Mouse (Mus musculus): ENCODE measurements at regions not wholly inside any gene's neighbourhood (a gene's known extent, or its start where the extent isn't known, plus 50 kb on each side); places are given as distances from the start of the nearest gene placed in this dataset.

GRCm38 (mm10) chr17:47262986-47263385 lies 105.7 kb upstream of the Mrps10 start:
- Histone ChIP-seq H3K27me3 (ENCODE audit: control insufficient read depth, insufficient read depth, low read length) (no peaks in the 10 kb centered on the region), H3K36me3 (ENCODE audit: control insufficient read depth, insufficient read depth, low read length) (peaks cover 24% of the 10 kb centered on the region), H3K9ac (ENCODE audit: low read depth, low read length, severe bottlenecking) (no peak overlapping the region), H3K9me3 (ENCODE audit: control insufficient read depth, low read length) (0 out of 2 replicates have a peak, but pooled peaks cover 4% of the 10 kb centered on the region), H3K27ac (replicated peaks; ENCODE audit: low read depth, low read length) (no peak overlapping the region), H3K4me2 (replicated peaks; ENCODE audit: low read depth, low read length, severe bottlenecking) (no peak overlapping the region), H3K4me3 (replicated peaks; ENCODE audit: low read length) (no peak overlapping the region), H3K4me1 (ENCODE audit: control insufficient read depth, insufficient read depth, low read length) (no peaks in the 10 kb centered on the region)
- TF ChIP-seq POLR2A (IDR thresholded peaks at IDR 0.05; ENCODE audit: borderline replicate concordance, extremely low read depth, insufficient read depth, insufficient read length) = no peak
- ATAC-seq (ENCODE audit: low FRiP score, low read depth) = no peak
- 91% methylated on average over 9 of the region's 9 CpGs for WGBS
- DNase-seq (ENCODE audit: low spot score) = no peak

DNA sequence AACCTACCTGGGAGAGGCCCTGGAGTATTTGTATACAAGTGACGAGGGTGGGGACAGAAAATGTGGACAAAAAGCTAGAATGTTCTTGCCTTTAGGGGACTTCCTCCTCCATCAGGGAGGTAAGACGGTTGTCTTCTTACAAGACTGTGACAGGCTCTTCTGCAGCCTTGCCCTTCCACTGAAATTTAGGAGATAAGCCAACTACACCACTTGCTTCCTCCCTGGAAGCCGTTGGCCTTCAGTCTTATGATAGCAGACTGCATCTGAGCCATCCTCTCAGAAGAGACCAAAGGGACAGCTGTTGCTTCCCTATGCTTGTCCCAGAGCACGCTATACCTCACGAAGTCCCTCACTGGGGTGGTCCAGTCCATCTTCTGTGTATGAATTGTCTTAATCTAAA lies 106.5 kb upstream of the Mrps10 start:
- DNase-seq (ENCODE audit: low spot score) = no peak
- no peak for TF ChIP-seq POLR2A (IDR thresholded peaks at IDR 0.05; ENCODE audit: borderline replicate concordance, extremely low read depth, insufficient read depth, insufficient read length)
- 97% methylated on average over 5 of the region's 5 CpGs for WGBS
- Histone ChIP-seq H3K9ac (ENCODE audit: low read depth, low read length, severe bottlenecking) (no peak overlapping the region), H3K27me3 (ENCODE audit: control insufficient read depth, insufficient read depth, low read length) (no peaks in the 10 kb centered on the region), H3K27ac (replicated peaks; ENCODE audit: low read depth, low read length) (no peak overlapping the region), H3K4me2 (replicated peaks; ENCODE audit: low read depth, low read length, severe bottlenecking) (no peak overlapping the region), H3K4me3 (replicated peaks; ENCODE audit: low read length) (no peak overlapping the region), H3K36me3 (ENCODE audit: control insufficient read depth, insufficient read depth, low read length) (peaks cover 20% of the 10 kb centered on the region; the same call in 1 of the 2 replicates), H3K4me1 (ENCODE audit: control insufficient read depth, insufficient read depth, low read length) (no peaks in the 10 kb centered on the region), H3K9me3 (ENCODE audit: control insufficient read depth, low read length) (0 out of 2 replicates have a peak, but pooled peaks cover 4% of the 10 kb centered on the region)
- no peak for ATAC-seq (ENCODE audit: low FRiP score, low read depth)

- TF ChIP-seq POLR2A (IDR thresholded peaks at IDR 0.05; ENCODE audit: borderline replicate concordance, extremely low read depth, insufficient read depth, insufficient read length) = no peak
- Histone ChIP-seq H3K9me3 (ENCODE audit: control insufficient read depth, low read length) (0 out of 2 replicates have a peak, but pooled peaks cover 4% of the 10 kb centered on the region), H3K36me3 (ENCODE audit: control insufficient read depth, insufficient read depth, low read length) (peaks cover 20% of the 10 kb centered on the region; the same call in 1 of the 2 replicates), H3K4me1 (ENCODE audit: control insufficient read depth, insufficient read depth, low read length) (no peaks in the 10 kb centered on the region), H3K4me2 (replicated peaks; ENCODE audit: low read depth, low read length, severe bottlenecking) (no peak overlapping the region), H3K27ac (replicated peaks; ENCODE audit: low read depth, low read length) (no peak overlapping the region), H3K27me3 (ENCODE audit: control insufficient read depth, insufficient read depth, low read length) (no peaks in the 10 kb centered on the region), H3K4me3 (replicated peaks; ENCODE audit: low read length) (no peak overlapping the region), H3K9ac (ENCODE audit: low read depth, low read length, severe bottlenecking) (no peak overlapping the region)
- DNase-seq (ENCODE audit: low spot score) (no peak), ATAC-seq (ENCODE audit: low FRiP score, low read depth) (no peak)
- 82% methylated on average over 4 of the region's 4 CpGs for WGBS
These were observed 107.7 kb upstream of the Mrps10 start for GRCm38 (mm10) chr17:47260976-47261375.

DNA sequence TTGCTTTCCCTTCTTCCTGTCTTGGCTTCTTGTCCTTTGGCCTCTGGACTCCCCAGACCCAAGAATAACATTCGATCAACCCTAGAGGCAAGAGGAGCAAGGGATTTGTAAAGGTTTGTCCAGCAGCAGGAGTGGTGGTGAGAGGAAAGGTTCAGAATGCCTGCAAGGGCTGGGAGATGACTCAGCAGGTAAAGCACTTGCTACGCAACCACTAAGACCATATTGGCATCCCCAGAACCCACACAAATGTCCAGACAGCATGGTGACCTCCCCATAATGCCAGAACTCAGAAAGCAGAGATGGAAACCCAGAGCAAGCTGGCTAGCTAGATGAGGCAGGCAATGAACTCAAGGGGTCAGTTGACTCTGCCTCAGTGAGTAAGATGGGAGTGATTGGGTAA lies 110.4 kb upstream of the Mrps10 start:
- no peak for DNase-seq (ENCODE audit: low spot score)
- no peak overlapping the region for H3K27ac ChIP-seq (replicated peaks; ENCODE audit: low read depth, low read length)
- H3K9ac ChIP-seq (ENCODE audit: low read depth, low read length, severe bottlenecking) = no peak overlapping the region
- no peak for TF ChIP-seq POLR2A (IDR thresholded peaks at IDR 0.05; ENCODE audit: borderline replicate concordance, extremely low read depth, insufficient read depth, insufficient read length)
- peaks cover 20% of the 10 kb centered on the region for H3K36me3 ChIP-seq (ENCODE audit: control insufficient read depth, insufficient read depth, low read length)
- H3K27me3 ChIP-seq (ENCODE audit: control insufficient read depth, insufficient read depth, low read length) = no peaks in the 10 kb centered on the region
- no peak overlapping the region for H3K4me2 ChIP-seq (replicated peaks; ENCODE audit: low read depth, low read length, severe bottlenecking)
- no peaks in the 10 kb centered on the region for H3K4me1 ChIP-seq (ENCODE audit: control insufficient read depth, insufficient read depth, low read length)
- H3K9me3 ChIP-seq (ENCODE audit: control insufficient read depth, low read length) = 0 out of 2 replicates have a peak, but pooled peaks cover 4% of the 10 kb centered on the region
- no peak overlapping the region for H3K4me3 ChIP-seq (replicated peaks; ENCODE audit: low read length)
- ATAC-seq (ENCODE audit: low FRiP score, low read depth) = no peak
- WGBS = 86% methylated on average over 2 of the region's 2 CpGs

DNA sequence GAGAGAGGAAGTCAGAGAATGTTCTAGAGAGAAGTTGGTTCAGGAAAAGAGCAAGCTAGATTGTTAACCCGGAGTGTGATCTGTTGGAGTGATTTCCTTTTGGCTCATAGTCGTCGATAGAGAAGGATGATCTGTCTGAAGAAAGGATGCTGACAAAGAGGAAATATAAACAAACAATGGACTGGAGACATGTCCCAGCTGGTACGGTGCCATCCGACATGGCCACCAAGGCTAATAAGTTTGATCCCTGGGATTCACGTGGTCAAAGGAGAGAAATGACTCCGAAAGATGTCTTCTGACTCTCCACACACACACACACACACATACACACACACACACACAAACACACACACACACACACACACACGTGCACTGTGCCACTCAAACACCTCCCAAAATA lies 113.5 kb upstream of the Mrps10 start:
- H3K9me3 ChIP-seq (ENCODE audit: control insufficient read depth, low read length) = no peaks in the 10 kb centered on the region
- H3K27me3 ChIP-seq (ENCODE audit: control insufficient read depth, insufficient read depth, low read length) = no peaks in the 10 kb centered on the region
- 90% methylated on average over 8 of the region's 8 CpGs for WGBS
- H3K4me3 ChIP-seq (replicated peaks; ENCODE audit: low read length) = no peak overlapping the region
- TF ChIP-seq POLR2A (IDR thresholded peaks at IDR 0.05; ENCODE audit: borderline replicate concordance, extremely low read depth, insufficient read depth, insufficient read length) = no peak
- no peak overlapping the region for H3K27ac ChIP-seq (replicated peaks; ENCODE audit: low read depth, low read length)
- no peaks in the 10 kb centered on the region for H3K4me1 ChIP-seq (ENCODE audit: control insufficient read depth, insufficient read depth, low read length)
- H3K9ac ChIP-seq (ENCODE audit: low read depth, low read length, severe bottlenecking) = no peak overlapping the region
- H3K4me2 ChIP-seq (replicated peaks; ENCODE audit: low read depth, low read length, severe bottlenecking) = no peak overlapping the region
- DNase-seq (ENCODE audit: low spot score) (no peak), ATAC-seq (ENCODE audit: low FRiP score, low read depth) (no peak)
- peaks cover 11% of the 10 kb centered on the region for H3K36me3 ChIP-seq (ENCODE audit: control insufficient read depth, insufficient read depth, low read length)

DNA sequence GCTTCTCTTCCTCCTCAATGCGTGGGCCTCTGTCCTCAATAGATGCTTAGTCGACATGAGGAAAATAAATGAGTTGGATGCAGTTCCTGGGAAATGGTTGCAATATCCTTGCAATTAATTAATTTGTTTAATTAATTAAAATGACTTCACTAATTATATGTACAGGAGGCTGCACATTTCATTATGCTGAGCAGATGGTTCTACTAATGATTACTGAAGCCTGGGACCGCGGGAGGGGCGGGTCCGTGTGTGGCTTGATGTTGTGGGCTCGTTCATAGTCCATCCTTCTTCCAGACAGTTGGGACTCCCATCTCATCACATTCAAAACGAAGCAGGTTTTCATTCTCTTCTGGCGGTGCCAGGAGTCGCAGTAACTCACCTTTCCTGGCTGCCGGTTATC lies 114.7 kb upstream of the Mrps10 start:
- Histone ChIP-seq H3K4me1 (ENCODE audit: control insufficient read depth, insufficient read depth, low read length) (no peaks in the 10 kb centered on the region), H3K9me3 (ENCODE audit: control insufficient read depth, low read length) (no peaks in the 10 kb centered on the region), H3K27me3 (ENCODE audit: control insufficient read depth, insufficient read depth, low read length) (no peaks in the 10 kb centered on the region), H3K27ac (replicated peaks; ENCODE audit: low read depth, low read length) (no peak overlapping the region), H3K4me3 (replicated peaks; ENCODE audit: low read length) (no peak overlapping the region), H3K36me3 (ENCODE audit: control insufficient read depth, insufficient read depth, low read length) (peaks cover 8% of the 10 kb centered on the region), H3K9ac (ENCODE audit: low read depth, low read length, severe bottlenecking) (no peak overlapping the region), H3K4me2 (replicated peaks; ENCODE audit: low read depth, low read length, severe bottlenecking) (no peak overlapping the region)
- 87% methylated on average over 11 of the region's 11 CpGs for WGBS
- no peak for TF ChIP-seq POLR2A (IDR thresholded peaks at IDR 0.05; ENCODE audit: borderline replicate concordance, extremely low read depth, insufficient read depth, insufficient read length)
- no peak for ATAC-seq (ENCODE audit: low FRiP score, low read depth)
- DNase-seq (ENCODE audit: low spot score) = no peak
